Mouse (Mus musculus) heart, embryonic 13.5 days (tissue): ENCODE results near the gene Lbhd1. TPM values are rescaled to one million over a fixed set of nuclear protein-coding genes. Genes with fewer than 3 reads are reported as not detected.
A peak's percentile ranks its signal among the peaks of the same experiment; 100 is the strongest.

Source experiments
- ATAC-seq: fragments of 200-750 bp; cut with Nextera tagmentation; 2 replicates; pipeline ENCODE4 v1.8.0; 2017; ENCODE audit warnings: moderate TSS enrichment; ENCODE audit not compliant: insufficient number of reproducible peaks, low FRiP score, low TSS enrichment; ENCODE audit errors: extremely low read depth
- H3K27ac ChIP-seq: fragments of 300-500 bp; sonication (generic); replicated peaks from 2 replicates; pipeline ENCODE4 v1.5.1; 2015; ENCODE audit warnings: moderate library complexity, mild to moderate bottlenecking, inconsistent platforms
- H3K27me3 ChIP-seq: fragments of 300-500 bp; sonication (generic); replicated peaks from 2 replicates; pipeline ENCODE4 v1.6.1; 2015; ENCODE audit warnings: mild to moderate bottlenecking, inconsistent platforms
- H3K36me3 ChIP-seq: fragments of 300-500 bp; sonication (generic); 2 replicates; pipeline ENCODE4 v1.6.1; 2015; ENCODE audit warnings: mild to moderate bottlenecking, inconsistent platforms
- H3K4me1 ChIP-seq: fragments of 300-500 bp; sonication (generic); 2 replicates; pipeline ENCODE4 v1.6.1; 2015; ENCODE audit warnings: inconsistent platforms
- H3K4me2 ChIP-seq: fragments of 300-500 bp; sonication (generic); 2 replicates; pipeline ENCODE4 v1.6.1; 2015; ENCODE audit warnings: inconsistent platforms, mild to moderate bottlenecking, moderate library complexity
- H3K4me3 ChIP-seq: fragments of 300-500 bp; sonication (generic); 2 replicates; pipeline ENCODE4 v1.5.1; 2015; ENCODE audit warnings: moderate library complexity, mild to moderate bottlenecking, inconsistent platforms
- H3K9ac ChIP-seq: fragments of 300-500 bp; sonication (generic); 2 replicates; pipeline ENCODE4 v1.6.1; 2015; ENCODE audit warnings: inconsistent platforms, mild to moderate bottlenecking, moderate library complexity
- H3K9me3 ChIP-seq: fragments of 300-500 bp; sonication (generic); 2 replicates; pipeline ENCODE4 v1.6.1; 2016; ENCODE audit warnings: inconsistent platforms
- WGBS: fragments of 180-500 bp; shearing (Covaris S2); methylation state at CpG from one replicate; pipeline ENCODE4 v1.1.7; 2015; ENCODE audit warnings: mixed read lengths; 5-methylcytosine and 5-hydroxymethylcytosine counted together
- polyA plus RNA-seq: library from polyadenylated mRNA; unstranded; fragments of >200 nt; fragmentation: Nextera tagmentation; extraction: Ambion mirVana; gene quantifications from 2 replicates; pipeline ENCODE4 v1.2.1, GENCODE M21; 2015

Gene Lbhd1
- polyA plus RNA-seq, 1 experiment from 2014 or later, result 49.5 TPM

DNA sequence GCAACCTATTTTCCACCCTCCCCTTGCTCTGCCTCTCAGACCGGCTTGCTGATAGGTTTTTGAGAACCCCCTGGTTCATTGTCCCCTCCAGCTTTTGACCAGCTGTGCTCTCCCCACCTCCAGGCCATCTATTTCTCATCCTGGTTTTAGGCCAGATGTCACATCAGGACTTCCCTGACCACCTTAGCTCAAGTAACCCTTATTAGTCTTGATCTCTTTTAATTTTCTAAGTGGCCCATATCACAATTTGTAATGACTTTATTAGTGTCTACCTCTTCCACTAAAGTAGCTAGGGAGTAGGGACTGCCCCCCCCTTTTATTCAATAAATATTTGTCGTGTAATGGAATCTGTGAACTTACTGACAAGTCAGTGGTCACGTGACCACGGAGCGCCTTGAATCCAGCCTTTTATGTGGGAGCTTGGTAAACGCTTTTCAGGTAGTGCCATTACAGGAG is 37.3 kb downstream of the Lbhd1 start:
- 1% methylated on average over 6 of the region's 6 CpGs for WGBS
- H3K4me1 ChIP-seq, result peaks cover 15% of the 10 kb centered on the region
- peaks cover 37% of the 10 kb centered on the region for H3K36me3 ChIP-seq
- H3K4me2 ChIP-seq, result peak overlapping the region; percentile 91
- no peaks in the 10 kb centered on the region for H3K27me3 ChIP-seq
- H3K4me3 ChIP-seq, result peak overlapping the region; percentile 72
- H3K27ac ChIP-seq, result peak overlapping the region; percentile 89
- peak overlapping the region; percentile 91 for H3K9ac ChIP-seq
- H3K9me3 ChIP-seq, result no peaks in the 10 kb centered on the region
- ATAC-seq, result 0 out of 2 replicates have a peak, but pooled peaks have one; percentile 4

DNA sequence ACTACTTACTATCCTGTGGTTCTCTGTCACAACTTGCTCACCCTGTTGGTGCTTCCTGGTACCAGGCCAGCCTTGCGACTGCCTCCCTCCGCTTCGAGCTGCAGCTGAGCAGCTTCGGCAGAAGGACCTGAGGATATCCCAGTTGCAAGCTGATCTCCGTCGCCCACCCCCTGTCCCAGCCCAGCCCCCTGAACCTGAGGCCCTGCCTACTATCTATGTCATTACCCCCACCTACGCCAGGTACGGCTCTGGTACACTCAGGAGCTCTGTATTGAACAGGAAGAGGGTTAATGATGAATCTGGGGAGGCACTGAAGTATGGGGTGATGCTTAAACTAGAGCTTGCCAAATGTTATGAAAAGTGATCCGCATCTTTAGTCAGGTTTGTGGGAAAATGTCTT is 38.2 kb downstream of the Lbhd1 start:
- no peak overlapping the region for H3K27ac ChIP-seq
- H3K9ac ChIP-seq, result peak overlapping the region; percentile 91
- H3K9me3 ChIP-seq, result no peaks in the 10 kb centered on the region
- peak overlapping the region; percentile 91 for H3K4me2 ChIP-seq
- peaks cover 37% of the 10 kb centered on the region for H3K36me3 ChIP-seq
- 80% methylated on average over 9 of the region's 9 CpGs for WGBS
- H3K27me3 ChIP-seq, result no peaks in the 10 kb centered on the region
- ATAC-seq, result no peak
- peak overlapping the region; percentile 72 for H3K4me3 ChIP-seq
- peaks cover 15% of the 10 kb centered on the region for H3K4me1 ChIP-seq

- no peak overlapping the region for H3K4me3 ChIP-seq
- H3K36me3 ChIP-seq, result peaks cover 50% of the 10 kb centered on the region
- H3K4me1 ChIP-seq, result peaks cover 23% of the 10 kb centered on the region
- no peak for ATAC-seq
- no peak overlapping the region for H3K27ac ChIP-seq
- WGBS, result 87% methylated on average over 2 of the region's 2 CpGs
- H3K9ac ChIP-seq, result no peak overlapping the region
- no peaks in the 10 kb centered on the region for H3K27me3 ChIP-seq
- no peak overlapping the region for H3K4me2 ChIP-seq
- no peaks in the 10 kb centered on the region for H3K9me3 ChIP-seq
These were observed 43.2 kb downstream of the Lbhd1 start for GRCm38 (mm10) chr19:8926766-8927165.

DNA sequence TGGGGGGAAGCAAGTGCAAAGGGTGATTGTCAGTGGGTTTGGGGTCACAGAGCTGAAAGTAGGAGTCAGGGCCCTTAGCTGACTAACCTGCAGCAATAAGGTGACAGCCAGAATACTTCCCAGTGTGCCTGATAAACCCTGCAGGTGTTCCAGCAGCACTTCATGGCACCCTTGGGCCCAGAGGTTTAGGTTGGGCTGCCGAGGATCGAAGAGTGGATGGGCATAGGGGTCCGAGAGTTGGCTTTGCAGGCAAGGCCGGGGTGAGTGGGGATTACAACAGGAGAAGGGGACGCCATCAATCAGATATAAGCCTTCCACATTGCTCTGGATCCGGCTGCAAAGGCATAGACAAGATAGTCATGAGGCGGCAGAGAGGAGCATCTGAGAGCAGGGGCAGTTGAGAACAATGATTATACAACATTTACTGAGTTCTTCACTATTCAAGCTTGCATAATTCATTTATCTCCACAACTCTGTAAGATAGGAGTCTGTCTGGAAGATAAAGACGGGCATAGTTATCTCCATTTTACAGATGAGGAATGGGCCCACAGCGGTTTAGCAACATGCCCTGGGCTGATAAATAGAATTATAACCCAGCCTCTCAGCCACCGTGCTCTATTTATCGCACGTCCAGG is 44.5 kb downstream of the Lbhd1 start:
- Histone ChIP-seq H3K9me3 (no peaks in the 10 kb centered on the region), H3K4me2 (no peak overlapping the region), H3K4me3 (no peak overlapping the region), H3K27ac (no peak overlapping the region), H3K27me3 (no peaks in the 10 kb centered on the region), H3K9ac (no peak overlapping the region), H3K36me3 (peaks cover 49% of the 10 kb centered on the region), H3K4me1 (peaks cover 21% of the 10 kb centered on the region)
- no peak for ATAC-seq
- WGBS, result 77% methylated on average over 12 of the region's 12 CpGs

DNA sequence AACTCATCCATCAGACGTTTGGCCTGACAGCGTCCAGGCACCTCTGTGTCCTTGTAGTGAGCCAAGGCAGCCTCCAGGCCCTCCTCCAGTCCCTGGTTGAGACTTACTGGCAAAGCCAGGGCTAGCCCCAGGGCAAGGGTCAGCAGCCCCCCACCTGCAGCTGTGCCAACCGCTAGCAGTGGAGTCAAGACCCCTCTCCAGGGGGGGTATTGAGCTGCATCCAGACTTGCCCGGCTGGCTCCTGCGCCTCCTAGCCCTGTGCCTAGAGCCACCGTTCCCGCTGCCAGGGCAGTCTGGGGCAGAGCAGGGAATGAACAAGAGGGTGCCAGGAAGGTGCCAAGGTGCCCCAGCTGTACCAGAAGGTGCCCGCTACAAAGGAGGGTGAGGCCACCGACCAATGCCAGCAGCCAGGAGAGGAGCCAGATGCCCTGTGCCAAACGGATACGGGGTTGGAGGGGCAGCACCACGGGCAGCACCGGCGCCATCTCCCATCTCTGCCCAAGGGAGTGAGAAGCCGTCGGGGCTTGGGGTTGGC is 45.2 kb downstream of the Lbhd1 start:
- H3K4me2 ChIP-seq, result peak overlapping the region; percentile 87
- H3K9me3 ChIP-seq, result no peaks in the 10 kb centered on the region
- H3K36me3 ChIP-seq, result peaks cover 50% of the 10 kb centered on the region
- peak overlapping the region; percentile 82 for H3K27ac ChIP-seq
- H3K9ac ChIP-seq, result peak overlapping the region; percentile 91
- no peaks in the 10 kb centered on the region for H3K27me3 ChIP-seq
- peaks cover 21% of the 10 kb centered on the region for H3K4me1 ChIP-seq
- 18% methylated on average over 16 of the region's 16 CpGs for WGBS
- ATAC-seq, result no peak
- H3K4me3 ChIP-seq, result peak overlapping the region; percentile 89

- Histone ChIP-seq H3K9me3 (no peaks in the 10 kb centered on the region), H3K27ac (peak within 1 kb of the TSS; percentile 82), H3K27me3 (no peaks in the 10 kb centered on the region), H3K4me2 (peak within 1 kb of the TSS; percentile 87), H3K4me3 (peak within 1 kb of the TSS; percentile 89), H3K4me1 (peaks cover 21% of the 10 kb centered on the region), H3K9ac (peak within 1 kb of the TSS; percentile 91), H3K36me3 (peaks cover 54% of the 10 kb centered on the region)
- peak; percentile 78 for ATAC-seq
- whole genome bisulfite sequencing, result under 1% methylated on average over 71 of the region's 74 CpGs
These were observed 45.9 kb downstream of the Lbhd1 start, which contains the start of the genes Rom1 and Eml3 for GRCm38 (mm10) chr19:8929224-8930088. Rom1 (minus strand) TSS chr19:8929356. Eml3 (plus strand) TSS chr19:8929552.

GRCm38 (mm10) chr19:8930117-8930516 is 46.6 kb downstream of the Lbhd1 start:
- Histone ChIP-seq H3K36me3 (peaks cover 60% of the 10 kb centered on the region), H3K4me3 (peak overlapping the region; percentile 89), H3K27me3 (no peaks in the 10 kb centered on the region), H3K27ac (peak overlapping the region; percentile 82), H3K4me2 (peak overlapping the region; percentile 87), H3K9ac (peak overlapping the region; percentile 91), H3K9me3 (no peaks in the 10 kb centered on the region), H3K4me1 (peaks cover 21% of the 10 kb centered on the region)
- ATAC-seq, result no peak
- WGBS, result 6% methylated on average over 11 of the region's 11 CpGs

DNA sequence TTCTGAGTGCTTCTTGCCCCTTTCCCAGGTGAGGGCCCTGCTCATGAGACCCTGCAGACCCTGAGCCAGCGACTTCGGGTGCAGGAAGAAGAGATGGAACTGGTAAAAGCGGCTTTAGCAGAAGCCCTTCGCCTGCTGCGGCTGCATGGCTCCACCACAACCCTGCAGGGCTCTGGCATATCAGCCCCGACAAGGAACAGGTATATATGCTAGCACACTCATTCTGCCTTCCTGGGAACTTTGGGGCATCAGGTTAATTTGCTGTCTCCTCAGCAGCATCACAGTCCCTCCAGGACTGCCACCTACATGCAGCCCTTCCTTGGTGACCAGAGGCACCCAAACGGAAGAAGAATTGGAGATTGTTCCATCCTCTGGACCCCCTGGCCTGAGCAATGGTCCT is 47.2 kb downstream of the Lbhd1 start:
- H3K9ac ChIP-seq, result peak overlapping the region; percentile 91
- peak overlapping the region; percentile 89 for H3K4me3 ChIP-seq
- 74% methylated on average over 7 of the region's 7 CpGs for WGBS
- no peak overlapping the region for H3K27ac ChIP-seq
- no peaks in the 10 kb centered on the region for H3K27me3 ChIP-seq
- peak overlapping the region; percentile 87 for H3K4me2 ChIP-seq
- H3K36me3 ChIP-seq, result peaks cover 60% of the 10 kb centered on the region
- no peak for ATAC-seq
- H3K9me3 ChIP-seq, result no peaks in the 10 kb centered on the region
- H3K4me1 ChIP-seq, result peaks cover 21% of the 10 kb centered on the region

DNA sequence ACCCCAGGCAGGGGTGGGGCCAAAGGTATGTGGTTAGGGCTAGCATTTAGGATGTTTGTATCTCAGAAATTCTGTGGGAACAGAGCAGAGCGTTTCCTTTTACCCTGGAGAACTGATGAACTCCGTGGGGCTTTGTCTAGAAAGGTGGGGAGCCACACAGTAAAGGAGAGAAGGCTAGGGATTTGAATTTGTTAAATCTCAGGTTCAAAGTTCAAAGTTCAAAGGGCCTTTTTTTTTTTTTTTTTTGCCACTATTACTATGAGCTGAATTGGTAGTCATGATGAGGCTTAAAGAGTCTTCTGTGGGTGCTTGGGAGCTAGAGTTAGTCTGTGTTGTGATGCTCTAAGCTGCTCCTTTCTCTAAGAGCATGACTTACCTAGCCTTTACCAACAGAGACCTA is 53.2 kb downstream of the Lbhd1 start:
- 78% methylated on average over 2 of the region's 2 CpGs for WGBS
- H3K9me3 ChIP-seq, result no peaks in the 10 kb centered on the region
- H3K4me2 ChIP-seq, result no peak overlapping the region
- H3K4me1 ChIP-seq, result peaks cover 9% of the 10 kb centered on the region
- no peak overlapping the region for H3K4me3 ChIP-seq
- H3K9ac ChIP-seq, result no peak overlapping the region
- no peak for ATAC-seq
- H3K27ac ChIP-seq, result no peak overlapping the region
- H3K27me3 ChIP-seq, result no peaks in the 10 kb centered on the region
- H3K36me3 ChIP-seq, result peaks cover 69% of the 10 kb centered on the region

DNA sequence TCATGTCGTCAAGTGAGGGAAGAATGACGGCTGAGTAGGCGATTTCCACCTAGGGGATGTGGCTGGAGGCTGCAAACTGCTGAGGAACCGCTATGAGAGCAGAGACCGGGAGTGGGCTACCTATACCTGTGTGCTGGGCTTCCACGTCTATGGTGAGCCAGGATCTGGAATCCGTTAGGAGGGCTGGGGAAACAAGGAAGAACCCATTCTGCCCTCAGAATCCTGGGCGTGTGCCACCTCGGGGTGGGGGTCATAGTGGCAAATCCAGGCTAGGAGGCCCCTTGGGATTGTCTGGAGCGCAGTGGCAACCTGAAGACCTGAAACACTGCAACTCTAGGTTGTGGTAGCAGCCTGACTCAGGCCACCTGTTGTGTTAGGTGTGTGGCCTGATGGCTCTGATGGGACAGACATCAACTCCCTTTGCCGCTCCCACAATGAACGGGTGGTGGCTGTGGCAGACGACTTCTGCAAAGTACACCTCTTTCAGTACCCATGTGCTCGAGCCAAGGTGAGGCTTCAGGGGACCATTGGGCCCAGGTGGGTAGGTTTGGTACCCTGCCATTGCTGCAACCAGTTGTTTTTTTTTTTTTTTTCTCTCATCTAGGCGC is 57.1 kb downstream of the Lbhd1 start:
- H3K4me2 ChIP-seq, result peak overlapping the region; percentile 82
- H3K27me3 ChIP-seq, result no peaks in the 10 kb centered on the region
- WGBS, result 83% methylated on average over 15 of the region's 15 CpGs
- H3K9me3 ChIP-seq, result no peaks in the 10 kb centered on the region
- peaks cover 39% of the 10 kb centered on the region for H3K4me1 ChIP-seq
- ATAC-seq, result no peak
- peak overlapping the region; percentile 98 for H3K9ac ChIP-seq
- peak overlapping the region; percentile 77; the same call in 1 of the 2 replicates for H3K27ac ChIP-seq
- peak overlapping the region; percentile 92 for H3K4me3 ChIP-seq
- H3K36me3 ChIP-seq, result peaks cover 56% of the 10 kb centered on the region

- 33% methylated on average over 10 of the region's 10 CpGs for WGBS
- no peak for ATAC-seq
- peaks cover 58% of the 10 kb centered on the region for H3K36me3 ChIP-seq
These were observed 57.6 kb downstream of the Lbhd1 start for GRCm38 (mm10) chr19:8941136-8941514.

More at GRCm38 (mm10) chr19:8941136-8941514, 57.6 kb downstream of the Lbhd1 start:
- Histone ChIP-seq H3K9me3 (no peaks in the 10 kb centered on the region), H3K4me2 (peak overlapping the region; percentile 82), H3K4me1 (peaks cover 39% of the 10 kb centered on the region), H3K27ac (peak overlapping the region; percentile 77), H3K9ac (peak overlapping the region; percentile 98), H3K27me3 (no peaks in the 10 kb centered on the region), H3K4me3 (peak overlapping the region; percentile 92)
